Mouse (Mus musculus): ENCODE results near the gene Tmem209. TPM values are rescaled to one million over a fixed set of nuclear protein-coding genes. Genes with fewer than 3 reads are reported as not detected.

The Tmem209 gene
- polyA plus RNA-seq, 1 experiment from 2014 or later, result 44.1 TPM

DNA sequence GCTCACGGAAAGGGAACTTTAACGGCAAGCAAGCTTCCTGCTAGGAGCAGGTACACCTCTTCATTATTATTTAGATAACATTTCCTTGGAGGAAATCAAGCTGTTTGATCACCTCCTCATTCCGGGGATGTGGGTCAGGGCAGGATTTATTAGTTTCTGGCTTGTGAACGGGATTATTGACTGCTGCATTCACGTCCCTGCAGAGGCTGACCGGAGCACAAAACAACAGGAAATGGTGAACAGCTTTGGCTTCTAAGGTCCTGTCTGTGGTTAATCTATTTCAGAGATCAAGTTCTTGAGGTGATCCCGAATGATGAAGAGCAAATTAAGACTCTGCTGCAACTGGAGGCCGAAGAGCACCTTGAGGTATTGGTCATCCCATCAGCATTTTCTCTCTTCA is 34.3 kb upstream of the Tmem209 start:
- Histone ChIP-seq H3K9ac (replicated peaks; ENCODE audit: low read length) (no peak overlapping the region), H3K27ac (replicated peaks; ENCODE audit: low read depth, low read length) (peak overlapping the region; percentile 6; the same call in 1 of the 2 replicates), H3K9me3 (replicated peaks; ENCODE audit: control insufficient read depth, low read length) (no peaks in the 10 kb centered on the region), H3K27me3 (ENCODE audit: control insufficient read depth, insufficient read depth, low read length) (no peaks in the 10 kb centered on the region), H3K4me3 (ENCODE audit: low read depth, low read length) (no peak overlapping the region), H3K4me2 (ENCODE audit: low read depth, low read length) (no peak overlapping the region), H3K4me1 (ENCODE audit: control insufficient read depth, insufficient read depth, low read length) (peaks cover 9% of the 10 kb centered on the region), H3K36me3 (replicated peaks; ENCODE audit: control insufficient read depth, insufficient read depth, low read depth, low read length) (no peaks in the 10 kb centered on the region)
- ATAC-seq (replicated peaks; ENCODE audit: insufficient number of reproducible peaks, low FRiP score, low TSS enrichment, low read depth) (no peak), DNase-seq (ENCODE audit: low spot score) (no peak)
- WGBS, result 19% methylated on average over 8 of the region's 8 CpGs

DNA sequence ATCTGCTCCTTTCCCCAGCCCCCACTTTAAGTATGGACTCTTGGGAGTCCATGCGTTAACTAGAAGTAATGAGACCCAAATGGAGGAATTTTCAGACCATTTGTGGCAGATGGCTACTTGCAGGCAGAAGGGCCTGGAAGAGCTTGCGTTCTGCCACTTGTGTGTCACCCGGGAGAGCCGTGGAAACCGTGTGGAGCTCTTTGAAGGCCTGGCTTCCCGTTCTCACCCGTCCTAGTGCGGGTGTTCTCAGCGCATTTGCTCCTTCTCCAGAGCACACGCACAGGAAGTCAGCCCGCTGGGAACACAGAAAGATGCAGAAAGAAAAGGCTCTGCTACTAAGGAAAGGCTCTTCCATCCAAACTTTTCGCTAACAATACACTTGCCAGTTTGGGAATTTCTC is 33.5 kb upstream of the Tmem209 start:
- no peak overlapping the region for H3K4me2 ChIP-seq (ENCODE audit: low read depth, low read length)

DNA sequence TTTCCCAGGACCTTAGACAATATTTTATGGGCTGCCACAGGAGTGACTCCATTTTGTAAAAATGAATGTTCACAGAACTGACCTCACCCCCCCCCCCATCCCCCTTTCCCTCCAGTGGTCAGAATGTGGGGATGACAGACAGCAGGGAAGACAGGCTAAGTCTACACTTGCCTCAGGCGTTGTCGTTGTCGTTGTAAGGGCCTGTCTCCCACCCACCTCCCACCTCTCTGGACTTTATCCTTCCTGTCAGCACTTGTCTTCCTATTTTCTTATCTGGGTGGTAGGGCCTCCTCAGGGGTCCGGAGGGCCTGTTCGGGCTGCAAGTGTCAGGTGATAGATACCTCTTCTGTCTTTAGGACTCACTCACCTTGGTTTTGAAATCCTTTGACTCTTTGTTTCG is 32.7 kb upstream of the Tmem209 start:
- WGBS, result 69% methylated on average over 6 of the region's 6 CpGs
- DNase-seq (ENCODE audit: low spot score) (no peak), ATAC-seq (replicated peaks; ENCODE audit: insufficient number of reproducible peaks, low FRiP score, low TSS enrichment, low read depth) (no peak)
- Histone ChIP-seq H3K4me3 (ENCODE audit: low read depth, low read length) (no peak overlapping the region), H3K27ac (replicated peaks; ENCODE audit: low read depth, low read length) (peak overlapping the region; percentile 54; the same call in 1 of the 2 replicates), H3K9me3 (replicated peaks; ENCODE audit: control insufficient read depth, low read length) (no peaks in the 10 kb centered on the region), H3K36me3 (replicated peaks; ENCODE audit: control insufficient read depth, insufficient read depth, low read depth, low read length) (no peaks in the 10 kb centered on the region), H3K4me1 (ENCODE audit: control insufficient read depth, insufficient read depth, low read length) (peaks cover 7% of the 10 kb centered on the region), H3K27me3 (ENCODE audit: control insufficient read depth, insufficient read depth, low read length) (no peaks in the 10 kb centered on the region), H3K9ac (replicated peaks; ENCODE audit: low read length) (no peak overlapping the region), H3K4me2 (ENCODE audit: low read depth, low read length) (no peak overlapping the region)

More for the DNA sequence above, 33.5 kb upstream of the Tmem209 start:
- no peak overlapping the region for H3K4me3 ChIP-seq (ENCODE audit: low read depth, low read length)
- no peak for ATAC-seq (replicated peaks; ENCODE audit: insufficient number of reproducible peaks, low FRiP score, low TSS enrichment, low read depth)
- H3K27ac ChIP-seq (replicated peaks; ENCODE audit: low read depth, low read length), result peak overlapping the region; percentile 74
- H3K4me1 ChIP-seq (ENCODE audit: control insufficient read depth, insufficient read depth, low read length), result peaks cover 7% of the 10 kb centered on the region
- no peak overlapping the region for H3K9ac ChIP-seq (replicated peaks; ENCODE audit: low read length)
- 33% methylated on average over 12 of the region's 12 CpGs for WGBS
- no peaks in the 10 kb centered on the region for H3K27me3 ChIP-seq (ENCODE audit: control insufficient read depth, insufficient read depth, low read length)
- peak; percentile 50 for DNase-seq (ENCODE audit: low spot score)
- no peaks in the 10 kb centered on the region for H3K9me3 ChIP-seq (replicated peaks; ENCODE audit: control insufficient read depth, low read length)
- H3K36me3 ChIP-seq (replicated peaks; ENCODE audit: control insufficient read depth, insufficient read depth, low read depth, low read length), result no peaks in the 10 kb centered on the region

DNA sequence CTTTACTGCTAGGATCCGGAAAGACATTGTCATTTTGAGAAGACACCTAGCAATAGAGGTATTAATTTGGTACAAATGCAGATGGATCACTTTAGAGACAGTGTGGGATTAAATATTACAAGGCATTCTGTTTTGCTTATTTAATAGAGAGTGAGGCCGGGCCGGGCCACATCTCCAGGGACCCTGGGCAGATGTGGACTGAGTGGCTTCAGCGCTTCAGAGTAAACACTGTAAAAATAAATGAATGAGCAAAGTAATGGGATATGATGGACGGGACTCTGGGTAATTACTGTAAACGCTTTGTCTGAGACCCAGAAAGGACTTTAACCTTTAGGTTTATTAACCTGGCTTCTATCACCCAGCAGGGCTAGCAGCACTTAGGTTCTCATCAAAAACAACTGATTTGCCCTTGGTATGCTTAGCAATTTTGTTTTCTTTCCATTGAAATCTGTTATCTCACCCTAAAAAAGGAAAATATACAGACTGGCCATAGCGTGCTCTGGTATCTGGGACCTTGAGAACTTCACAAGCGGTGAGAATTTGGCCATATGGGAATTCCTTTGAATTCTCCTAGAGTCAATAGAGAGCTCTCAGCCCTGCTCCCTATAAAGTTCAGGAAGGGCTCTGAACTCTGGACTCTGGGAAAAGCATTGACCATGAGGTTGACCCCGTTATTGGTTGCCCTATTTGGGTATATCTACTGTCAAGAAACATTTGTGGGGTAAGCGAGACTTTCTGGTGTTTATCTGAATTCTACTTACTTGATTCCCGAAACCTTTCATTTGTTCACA is 31.6 kb upstream of the Tmem209 start, which contains the start of gene Cpa2:
Cpa2 (plus strand) TSS at position 574 of the 791 bp plus-strand sequence.
- DNase-seq (ENCODE audit: low spot score) (no peak), ATAC-seq (replicated peaks; ENCODE audit: insufficient number of reproducible peaks, low FRiP score, low TSS enrichment, low read depth) (no peak)
- Histone ChIP-seq H3K4me1 (ENCODE audit: control insufficient read depth, insufficient read depth, low read length) (peaks cover 7% of the 10 kb centered on the region), H3K36me3 (replicated peaks; ENCODE audit: control insufficient read depth, insufficient read depth, low read depth, low read length) (no peaks in the 10 kb centered on the region), H3K27ac (replicated peaks; ENCODE audit: low read depth, low read length) (peak within 1 kb of the TSS; percentile 54), H3K4me2 (ENCODE audit: low read depth, low read length) (no peak within 1 kb of the TSS), H3K27me3 (ENCODE audit: control insufficient read depth, insufficient read depth, low read length) (no peaks in the 10 kb centered on the region), H3K4me3 (ENCODE audit: low read depth, low read length) (no peak within 1 kb of the TSS), H3K9ac (replicated peaks; ENCODE audit: low read length) (no peak within 1 kb of the TSS), H3K9me3 (replicated peaks; ENCODE audit: control insufficient read depth, low read length) (no peaks in the 10 kb centered on the region)
- WGBS, result 45% methylated on average over 11 of the region's 11 CpGs

DNA sequence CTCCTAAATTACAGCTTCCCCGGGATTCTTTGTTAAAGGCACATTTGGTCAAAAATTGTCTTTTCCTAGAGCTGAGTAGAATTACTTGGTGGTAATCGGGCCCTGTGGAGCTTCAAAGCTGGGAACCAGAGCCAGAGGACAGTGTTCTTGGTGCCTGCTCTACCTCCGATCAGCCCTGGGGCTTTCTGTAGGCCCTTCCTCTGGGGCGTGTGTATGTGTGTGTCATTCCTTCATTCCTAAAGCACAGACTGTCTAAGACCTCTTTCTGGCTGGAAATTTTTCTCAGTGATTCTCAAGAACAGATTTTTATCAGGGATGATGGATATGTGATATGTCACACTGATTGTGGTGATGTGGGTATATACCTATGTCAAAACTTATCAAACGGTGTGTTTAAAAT is 29.2 kb upstream of the Tmem209 start:
- ATAC-seq (replicated peaks; ENCODE audit: insufficient number of reproducible peaks, low FRiP score, low TSS enrichment, low read depth) (0 out of 2 replicates have a peak, but pooled peaks have one; percentile 60), DNase-seq (ENCODE audit: low spot score) (peak; percentile 40)
- Histone ChIP-seq H3K9me3 (replicated peaks; ENCODE audit: control insufficient read depth, low read length) (no peaks in the 10 kb centered on the region), H3K36me3 (replicated peaks; ENCODE audit: control insufficient read depth, insufficient read depth, low read depth, low read length) (no peaks in the 10 kb centered on the region), H3K9ac (replicated peaks; ENCODE audit: low read length) (no peak overlapping the region), H3K27ac (replicated peaks; ENCODE audit: low read depth, low read length) (peak overlapping the region; percentile 65), H3K4me1 (ENCODE audit: control insufficient read depth, insufficient read depth, low read length) (peaks cover 7% of the 10 kb centered on the region), H3K27me3 (ENCODE audit: control insufficient read depth, insufficient read depth, low read length) (no peaks in the 10 kb centered on the region), H3K4me2 (ENCODE audit: low read depth, low read length) (no peak overlapping the region), H3K4me3 (ENCODE audit: low read depth, low read length) (no peak overlapping the region)
- 39% methylated on average over 5 of the region's 5 CpGs for WGBS

DNA sequence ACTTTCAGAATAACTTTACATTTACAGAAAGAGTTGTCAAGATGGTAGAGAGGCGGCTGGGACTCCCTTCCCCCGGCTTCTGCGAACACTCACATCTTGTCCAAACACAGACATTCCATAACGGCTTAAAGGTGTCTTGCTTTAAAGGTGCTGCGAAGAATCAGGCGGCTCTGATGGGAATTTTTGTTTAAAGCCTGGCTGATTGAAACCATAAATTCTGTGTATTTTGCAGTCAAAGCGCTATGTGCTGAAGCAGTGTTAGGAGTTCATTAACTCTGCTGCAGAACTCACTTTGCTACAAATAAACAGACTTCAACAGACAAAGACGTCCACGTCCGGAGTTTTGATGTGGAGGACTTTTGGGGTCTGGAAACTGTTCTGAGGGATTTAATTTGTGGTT is 28.7 kb upstream of the Tmem209 start:
- Histone ChIP-seq H3K4me2 (ENCODE audit: low read depth, low read length) (no peak overlapping the region), H3K4me3 (ENCODE audit: low read depth, low read length) (no peak overlapping the region), H3K36me3 (replicated peaks; ENCODE audit: control insufficient read depth, insufficient read depth, low read depth, low read length) (no peaks in the 10 kb centered on the region), H3K9me3 (replicated peaks; ENCODE audit: control insufficient read depth, low read length) (no peaks in the 10 kb centered on the region), H3K4me1 (ENCODE audit: control insufficient read depth, insufficient read depth, low read length) (peaks cover 7% of the 10 kb centered on the region), H3K9ac (replicated peaks; ENCODE audit: low read length) (no peak overlapping the region), H3K27me3 (ENCODE audit: control insufficient read depth, insufficient read depth, low read length) (no peaks in the 10 kb centered on the region), H3K27ac (replicated peaks; ENCODE audit: low read depth, low read length) (peak overlapping the region; percentile 65)
- DNase-seq (ENCODE audit: low spot score) (peak; percentile 68), ATAC-seq (replicated peaks; ENCODE audit: insufficient number of reproducible peaks, low FRiP score, low TSS enrichment, low read depth) (no peak)
- 21% methylated on average over 10 of the region's 10 CpGs for WGBS

DNA sequence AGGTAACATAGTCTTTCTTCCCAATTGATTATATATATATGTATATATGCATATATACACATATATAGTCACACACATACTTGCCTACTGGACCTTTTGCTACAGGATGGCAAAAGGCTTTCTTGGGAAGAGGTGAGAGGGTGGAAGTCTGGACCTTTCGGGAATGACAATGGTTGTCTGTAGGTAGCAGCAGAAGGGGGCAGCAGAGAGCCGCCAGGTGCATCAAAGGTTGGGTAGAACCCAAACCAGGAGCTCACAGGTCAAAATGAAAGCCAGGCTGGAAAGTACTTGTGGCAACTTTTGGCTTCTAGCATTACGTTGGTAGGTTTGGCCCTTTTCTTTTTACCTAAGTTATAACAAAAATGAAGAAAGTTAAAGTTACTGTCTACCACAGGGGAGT is 25.8 kb upstream of the Tmem209 start:
- H3K36me3 ChIP-seq (replicated peaks; ENCODE audit: control insufficient read depth, insufficient read depth, low read depth, low read length), result no peaks in the 10 kb centered on the region
- no peaks in the 10 kb centered on the region for H3K9me3 ChIP-seq (replicated peaks; ENCODE audit: control insufficient read depth, low read length)
- peak; percentile 57 for DNase-seq (ENCODE audit: low spot score)
- H3K27me3 ChIP-seq (ENCODE audit: control insufficient read depth, insufficient read depth, low read length), result no peaks in the 10 kb centered on the region
- H3K4me1 ChIP-seq (ENCODE audit: control insufficient read depth, insufficient read depth, low read length), result no peaks in the 10 kb centered on the region
- no peak overlapping the region for H3K9ac ChIP-seq (replicated peaks; ENCODE audit: low read length)
- H3K4me3 ChIP-seq (ENCODE audit: low read depth, low read length), result no peak overlapping the region
- H3K27ac ChIP-seq (replicated peaks; ENCODE audit: low read depth, low read length), result no peak overlapping the region
- H3K4me2 ChIP-seq (ENCODE audit: low read depth, low read length), result no peak overlapping the region
- ATAC-seq (replicated peaks; ENCODE audit: insufficient number of reproducible peaks, low FRiP score, low TSS enrichment, low read depth), result no peak
- WGBS, result 38% methylated on average over 3 of the region's 3 CpGs

DNA sequence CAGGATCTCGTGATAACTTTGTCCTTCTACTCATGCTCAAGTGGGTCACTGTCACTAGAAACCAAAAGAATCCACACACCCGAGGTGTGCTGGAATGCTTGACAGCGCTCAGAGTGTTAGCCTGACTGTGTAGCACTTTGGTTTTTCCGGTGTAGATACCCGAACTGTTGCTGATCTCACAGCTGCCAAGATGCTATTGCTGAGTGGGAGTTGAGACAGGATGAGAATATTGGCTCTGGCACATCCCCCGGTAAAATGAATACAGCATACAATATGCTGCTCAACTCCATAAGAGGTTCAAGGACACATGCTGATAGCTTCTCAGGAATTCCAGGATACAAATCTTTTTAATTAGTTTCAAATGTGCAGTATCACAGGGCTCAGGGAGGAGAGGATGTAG is 19.2 kb upstream of the Tmem209 start:
- no peak for ATAC-seq (replicated peaks; ENCODE audit: insufficient number of reproducible peaks, low FRiP score, low TSS enrichment, low read depth)
- no peaks in the 10 kb centered on the region for H3K27me3 ChIP-seq (ENCODE audit: control insufficient read depth, insufficient read depth, low read length)
- DNase-seq (ENCODE audit: low spot score), result no peak
- H3K36me3 ChIP-seq (replicated peaks; ENCODE audit: control insufficient read depth, insufficient read depth, low read depth, low read length), result no peaks in the 10 kb centered on the region
- 49% methylated on average over 6 of the region's 6 CpGs for WGBS
- peaks cover 7% of the 10 kb centered on the region; the same call in 1 of the 2 replicates for H3K4me1 ChIP-seq (ENCODE audit: control insufficient read depth, insufficient read depth, low read length)
- no peak overlapping the region for H3K4me3 ChIP-seq (ENCODE audit: low read depth, low read length)
- H3K9me3 ChIP-seq (replicated peaks; ENCODE audit: control insufficient read depth, low read length), result no peaks in the 10 kb centered on the region
- H3K9ac ChIP-seq (replicated peaks; ENCODE audit: low read length), result no peak overlapping the region; the same call in 1 of the 2 replicates
- H3K27ac ChIP-seq (replicated peaks; ENCODE audit: low read depth, low read length), result peak overlapping the region; percentile 78; the same call in 1 of the 2 replicates
- no peak overlapping the region for H3K4me2 ChIP-seq (ENCODE audit: low read depth, low read length)
